Mouse (Mus musculus) embryonic fibroblast, embryonic 13.5 days (primary cell): ENCODE measurements around the gene Fam160b1.

Experiments used
- CTCF ChIP-seq: IDR thresholded peaks from 2 replicates; pipeline ENCODE4 v1.5.1; 2011; ENCODE audit warnings: mild to moderate bottlenecking, control low read depth, low read length, moderate library complexity, borderline replicate concordance; ENCODE audit not compliant: insufficient read depth
- POLR2A ChIP-seq: IDR thresholded peaks from 2 replicates; pipeline ENCODE4 v1.6.1; 2011; ENCODE audit warnings: low read depth, mild to moderate bottlenecking, control low read depth, low read length, moderate library complexity

DNA sequence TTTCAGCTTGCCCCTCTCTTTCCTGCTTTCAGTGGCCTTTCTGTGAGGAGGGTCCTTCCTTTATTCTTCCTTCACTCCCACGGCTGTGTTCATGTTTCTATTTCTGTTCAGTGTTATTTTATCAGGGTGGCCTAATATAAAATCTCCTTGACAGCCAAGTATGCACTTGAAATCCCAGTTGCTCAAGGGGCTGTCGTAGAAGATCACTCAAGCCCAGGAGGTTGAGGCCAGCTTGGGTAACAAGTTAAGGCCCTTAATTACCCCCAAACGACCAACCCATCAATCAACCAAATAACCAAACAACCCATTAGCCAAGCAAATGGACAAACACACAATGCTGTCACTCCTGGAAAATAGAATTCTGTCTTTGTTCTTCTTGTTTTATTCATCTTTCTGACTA lies 62.9 kb downstream of the Fam160b1 start:
- no peak for TF ChIP-seq POLR2A
- no peak for TF ChIP-seq CTCF
